Mouse (Mus musculus): ENCODE measurements around the gene Phb2.

- no peak for TF ChIP-seq CTCF (IDR thresholded peaks at IDR 0.05; ENCODE audit: borderline replicate concordance, insufficient read depth, low read depth, low read length)
- TF ChIP-seq POLR2A (IDR thresholded peaks at IDR 0.05; ENCODE audit: borderline replicate concordance, insufficient read depth, low read length), result no peak
These were observed 6.6 kb downstream of the Phb2 start for GRCm38 (mm10) chr6:124718703-124719102.

Measured in cerebellum, adult 2 months (tissue).